Mouse (Mus musculus) kidney, postnatal 4 days (tissue): ENCODE results near the gene Cldn22.
A peak's percentile ranks its signal among the peaks of the same experiment; 100 is the strongest.
"Not testable (repeated sequence)": the region's sequence is repeated elsewhere in the genome, so short reads cannot be mapped to it uniquely, and the experiment has no call there.

Experiments used
- DNase-seq, 2 experiments: peaks; one replicate each; pipeline ENCODE4 v3.0.0; 2021; ENCODE audit warnings: mixed read lengths in 2 of 2

Gene Cldn22

DNA sequence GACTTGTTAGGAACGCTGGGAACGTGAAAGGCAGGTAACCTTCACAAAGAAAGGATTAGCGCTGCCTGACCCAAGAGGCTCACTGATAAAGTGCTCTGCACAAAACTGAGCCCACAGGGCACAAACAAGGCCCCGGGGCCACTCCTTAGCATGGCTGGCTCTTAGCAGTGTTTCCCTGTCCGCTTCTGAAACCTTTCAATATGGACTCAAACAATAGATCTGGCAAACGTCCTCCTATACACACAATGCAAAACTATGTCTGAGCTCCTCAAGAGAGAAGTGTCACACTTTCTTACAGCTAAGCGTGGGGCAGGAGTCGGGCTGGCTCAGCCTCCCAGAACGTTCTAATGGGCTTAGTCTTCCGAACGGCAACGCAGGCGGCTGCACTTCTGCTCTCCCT lies at the start of gene Cldn22:
Cldn22 (plus strand) TSS at position 301 of the 400 bp plus-strand sequence.
- no peak for DNase-seq

DNA sequence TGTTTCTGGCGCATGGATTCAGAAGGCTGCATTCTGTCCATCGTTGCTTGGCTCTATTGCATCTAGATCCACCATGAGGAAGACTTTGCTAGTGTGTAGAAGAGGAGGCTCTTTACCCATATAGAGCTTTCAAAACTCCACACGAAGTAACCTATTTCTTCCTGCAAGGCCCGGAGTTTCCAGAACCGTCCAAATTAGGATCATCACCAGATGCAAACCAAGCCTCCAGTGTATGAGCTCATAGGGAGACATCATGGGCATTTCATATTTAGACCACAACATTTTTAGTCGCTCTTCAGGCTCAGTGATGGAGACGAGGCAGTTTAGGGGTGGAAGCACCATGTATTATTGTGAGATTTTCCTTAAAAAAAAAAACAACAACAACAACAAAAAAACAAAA lies 46.9 kb upstream of the Cldn22 start:
- DNase-seq = no peak

DNA sequence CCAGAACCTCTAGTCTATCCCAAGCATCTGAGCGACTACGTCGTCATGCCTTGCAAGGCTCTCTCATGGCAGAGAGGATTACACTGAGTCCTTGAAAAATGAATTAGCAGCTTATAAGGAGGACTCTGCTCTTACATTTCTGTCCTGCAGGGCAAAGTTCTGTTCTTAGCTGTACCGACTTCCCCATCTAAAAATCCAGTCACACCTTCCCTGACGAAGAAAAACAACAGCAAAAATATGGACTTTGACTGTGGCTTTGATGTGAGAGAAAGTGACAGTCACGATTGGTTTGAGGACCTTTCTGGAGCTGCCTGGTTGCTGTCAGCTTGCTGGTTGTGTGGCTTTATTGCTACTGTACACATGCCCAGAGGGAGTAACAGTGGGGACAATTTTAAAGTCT lies 44.7 kb upstream of the Cldn22 start:
- no peak for DNase-seq

DNA sequence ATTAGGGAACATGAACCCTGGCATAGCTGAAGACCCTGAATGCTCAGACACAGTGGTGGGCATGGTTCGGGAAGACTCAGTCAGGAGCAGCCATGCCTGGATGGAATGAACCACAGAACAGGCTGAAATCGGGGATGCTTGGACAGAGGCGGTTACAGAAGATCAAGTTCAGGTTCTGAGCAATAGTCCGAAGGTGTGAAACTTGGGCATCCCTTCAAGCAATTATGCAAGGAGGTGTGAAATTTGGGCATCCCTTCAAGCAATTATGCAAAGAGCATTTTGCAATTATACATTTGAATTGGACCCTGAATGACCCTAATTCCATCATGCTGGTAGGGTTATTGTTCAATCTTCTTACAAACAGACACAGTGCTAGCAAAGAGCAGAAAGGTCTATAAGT lies 42.4 kb upstream of the Cldn22 start:
- DNase-seq = no peak

DNA sequence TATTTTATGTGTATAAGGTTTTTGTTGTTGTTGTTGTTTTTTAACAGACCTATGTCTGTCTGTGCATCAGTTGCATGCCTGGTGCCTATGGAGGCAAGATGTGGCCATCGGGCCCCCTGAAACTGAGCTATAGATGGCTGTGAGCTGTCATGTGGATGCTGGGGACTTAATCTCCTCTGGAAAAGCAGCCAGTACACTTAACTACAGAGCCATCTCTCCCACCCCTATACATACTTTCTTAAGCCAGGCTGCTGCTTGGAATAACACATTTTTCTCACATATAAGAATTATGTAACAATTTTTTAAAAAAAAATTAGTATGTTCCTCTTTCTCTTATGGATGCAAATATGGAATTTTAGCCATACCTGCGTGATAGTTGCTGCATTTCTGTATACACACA lies 40.7 kb upstream of the Cldn22 start:
- DNase-seq = no peak

DNA sequence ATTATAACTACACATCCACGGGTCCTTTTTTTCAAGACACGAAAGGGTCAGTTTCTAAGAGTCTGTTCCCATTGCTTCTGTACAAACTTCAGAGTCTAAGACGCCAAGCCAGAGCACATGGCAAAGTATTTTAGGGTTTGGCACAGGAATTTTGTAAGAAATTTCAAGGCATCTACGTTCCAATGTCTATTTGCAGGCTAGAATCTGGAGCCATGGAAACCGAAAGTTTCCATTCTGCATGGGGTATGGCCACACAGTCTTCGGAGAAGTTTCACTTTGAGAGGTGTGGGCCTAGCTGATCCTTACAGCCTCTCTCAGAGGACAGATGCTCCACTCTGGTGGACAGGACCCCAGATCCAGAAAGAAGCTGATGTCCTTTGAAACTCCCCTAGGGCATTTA lies 40.3 kb upstream of the Cldn22 start:
- DNase-seq = no peak

DNA sequence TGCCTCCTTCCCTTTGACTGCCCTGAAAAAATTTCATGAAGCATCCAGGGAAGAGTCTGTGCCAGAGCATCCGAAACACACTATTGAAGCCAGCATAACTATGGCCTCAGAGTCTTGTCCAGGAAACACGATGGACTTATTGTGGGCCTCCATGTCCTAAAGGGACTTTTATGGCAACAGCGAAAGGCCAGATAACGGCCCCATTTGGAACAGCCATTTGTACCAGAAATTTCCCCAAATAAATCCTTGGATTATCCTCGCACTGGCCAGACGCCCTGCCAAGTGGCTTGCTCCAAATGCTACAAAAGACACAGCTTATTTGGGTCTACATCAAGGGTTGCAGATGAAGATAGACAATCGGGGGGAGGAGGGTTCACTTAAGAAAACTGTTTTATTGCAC lies 39.8 kb upstream of the Cldn22 start:
- no peak for DNase-seq

DNA sequence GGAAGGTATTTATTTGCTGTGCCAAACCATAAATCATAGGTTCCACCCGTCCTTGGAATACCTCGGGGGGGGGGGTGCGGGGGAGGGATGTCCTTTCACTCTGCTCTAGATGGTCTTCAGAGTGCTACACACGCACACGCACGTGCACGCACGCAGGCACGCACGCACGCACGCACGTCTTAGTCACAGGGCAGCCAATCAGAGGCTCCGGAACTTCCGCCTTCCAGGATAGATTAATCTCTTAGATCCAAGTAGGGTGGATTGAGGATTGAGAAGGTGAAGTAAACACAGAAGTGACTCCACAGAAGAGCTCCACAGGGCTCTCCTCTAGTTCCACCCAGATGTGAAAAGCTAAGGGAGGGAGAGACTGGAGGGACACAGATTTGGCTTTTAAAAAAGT lies 38.0 kb upstream of the Cldn22 start:
- no peak for DNase-seq

DNA sequence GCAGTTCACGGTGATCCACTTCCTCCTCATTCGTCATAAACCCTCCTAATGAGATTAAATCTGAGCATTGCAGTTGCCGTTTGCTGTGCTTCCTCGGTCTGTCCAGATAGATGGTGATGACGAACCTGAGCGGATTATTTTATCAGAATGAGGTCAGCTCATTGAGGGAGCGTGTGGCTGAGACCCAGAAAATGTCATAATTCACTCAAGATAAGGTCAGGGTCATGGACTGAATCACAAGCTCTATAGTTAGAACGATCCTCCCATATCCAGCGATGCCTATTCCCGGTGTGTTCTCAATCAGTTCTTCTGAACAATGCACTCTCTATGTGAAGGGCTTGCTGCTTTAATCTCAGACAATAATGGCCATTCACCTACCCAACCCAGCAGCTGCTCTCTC lies 36.6 kb upstream of the Cldn22 start:
- no peak for DNase-seq

DNA sequence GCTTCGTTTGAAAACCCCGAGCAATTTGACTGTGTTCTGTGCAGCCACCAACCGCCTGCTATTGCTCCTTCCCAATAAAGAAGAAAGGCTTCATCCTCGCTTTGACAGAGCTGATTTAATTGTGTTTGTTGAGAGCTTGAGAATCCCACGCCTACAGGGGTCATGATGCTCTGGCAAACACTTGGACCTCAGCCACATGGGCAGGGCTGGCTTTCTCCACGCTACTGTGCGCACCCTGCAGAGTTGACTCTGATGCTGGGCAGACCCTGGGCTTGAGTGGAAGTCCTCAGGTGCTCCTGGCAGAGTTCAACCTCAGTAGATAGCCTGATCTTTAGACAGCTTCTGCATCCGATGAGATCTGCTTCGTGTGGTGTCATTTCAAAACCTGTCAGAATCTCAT lies 32.3 kb upstream of the Cldn22 start:
- DNase-seq = peak in 1 of 2 experiments; percentile 10

DNA sequence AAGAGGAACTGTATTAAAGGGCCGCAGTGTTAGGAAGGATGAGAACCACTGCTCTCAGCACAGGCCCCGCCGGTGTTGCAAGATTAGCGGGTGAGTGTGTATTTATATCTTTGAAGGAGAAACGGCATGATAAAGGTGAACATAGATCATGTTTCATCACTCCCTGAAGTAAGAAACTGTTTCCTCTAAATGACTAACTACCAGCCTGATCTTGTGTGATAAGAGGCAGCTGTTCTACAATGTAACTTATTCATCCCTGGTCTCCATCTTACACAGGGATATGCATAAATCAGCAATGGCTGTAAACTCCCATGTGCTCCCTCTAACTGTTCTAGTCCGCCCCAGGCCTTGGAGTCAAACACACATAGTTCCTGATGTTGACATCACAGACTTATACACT lies 24.8 kb upstream of the Cldn22 start:
- no peak for DNase-seq

DNA sequence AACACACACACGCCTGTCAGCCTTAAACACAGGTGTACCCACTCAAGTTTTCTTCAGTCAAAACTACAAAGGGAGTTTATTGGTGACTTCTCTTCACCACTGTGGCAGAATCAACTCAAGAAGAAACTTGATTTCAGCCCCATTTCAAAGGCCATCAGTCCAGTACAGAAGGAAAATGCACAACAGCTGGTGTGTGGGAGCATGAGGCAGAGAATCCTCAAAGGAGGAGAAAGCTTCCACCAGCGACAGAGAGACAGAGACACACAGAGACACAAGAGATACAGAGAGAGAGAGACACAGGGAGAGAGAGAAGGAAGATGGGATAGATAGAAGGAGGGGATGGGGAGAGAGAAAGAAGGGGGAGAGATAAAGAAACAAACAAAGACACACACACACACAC lies 21.9 kb upstream of the Cldn22 start:
- DNase-seq = no peak

DNA sequence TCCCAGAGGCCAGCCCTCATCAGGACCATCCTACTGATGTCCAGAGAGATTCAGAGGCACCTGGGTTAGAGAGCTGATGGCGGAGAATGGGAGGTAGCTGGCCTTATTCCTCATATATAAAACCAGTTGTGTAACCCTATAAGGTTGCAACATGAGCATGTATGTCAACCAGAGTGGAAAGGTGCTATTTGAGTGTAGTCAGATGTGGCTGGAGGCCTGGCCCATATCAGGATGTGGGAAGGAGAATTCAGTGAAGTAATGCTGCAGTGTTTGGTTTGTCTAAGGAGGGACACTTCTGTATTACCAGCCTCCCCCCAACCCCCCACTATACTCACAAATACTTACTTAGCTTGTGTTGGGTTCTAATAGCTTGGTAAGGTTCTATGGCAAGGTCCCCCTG lies 20.0 kb upstream of the Cldn22 start:
- DNase-seq = no peak

DNA sequence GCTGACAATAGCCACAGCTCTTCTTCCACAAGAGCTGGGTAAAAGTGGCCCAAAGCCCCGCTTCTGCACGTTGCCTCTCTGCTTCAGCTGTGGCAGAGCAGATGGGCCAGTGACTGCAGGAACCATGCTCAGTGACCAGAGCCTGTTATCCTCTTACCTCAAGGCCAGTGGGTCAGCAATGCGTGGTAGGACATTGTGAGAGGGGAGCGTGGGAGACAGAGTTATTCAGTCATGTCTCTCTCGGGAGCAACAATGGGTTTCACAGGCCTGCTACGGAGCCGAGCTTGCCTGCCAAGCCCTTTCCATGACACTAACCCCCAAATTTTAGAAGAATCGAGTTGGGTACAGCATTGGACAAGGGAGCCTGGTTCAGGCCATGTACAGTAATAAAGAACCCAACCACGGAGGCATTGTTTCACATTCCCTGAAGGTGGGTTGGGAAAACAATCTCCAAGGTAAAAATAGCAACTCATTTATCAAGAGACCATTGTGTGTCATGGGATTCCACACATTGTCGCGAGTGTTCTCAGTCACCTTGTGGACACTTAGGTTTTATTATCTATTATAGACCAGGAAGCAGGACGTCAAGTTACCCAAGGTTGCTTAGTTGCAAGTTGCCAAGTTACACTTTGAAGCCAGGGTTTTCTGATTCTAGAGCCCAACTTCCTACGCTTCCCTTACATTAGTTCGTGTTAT lies 14.2 kb upstream of the Cldn22 start:
- DNase-seq = no peak

DNA sequence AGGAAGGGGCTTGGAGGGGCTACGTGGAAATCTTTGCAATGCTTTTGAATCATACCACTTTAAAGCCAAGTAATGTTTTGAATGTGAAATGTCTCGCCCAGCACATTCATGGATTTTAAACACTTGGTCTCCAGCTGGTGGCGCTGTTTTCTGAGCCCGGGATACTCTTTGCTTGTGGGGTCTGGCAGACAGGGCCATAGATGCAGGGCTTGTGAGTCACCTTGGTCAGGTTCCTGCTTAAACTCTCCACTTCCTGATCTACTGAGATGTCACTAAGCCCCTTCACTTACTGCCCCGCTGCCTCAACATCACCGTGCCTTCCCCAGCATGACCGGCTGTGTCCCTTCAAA lies 13.6 kb upstream of the Cldn22 start:
- DNase-seq = peak in 1 of 2 experiments; percentile 52

DNA sequence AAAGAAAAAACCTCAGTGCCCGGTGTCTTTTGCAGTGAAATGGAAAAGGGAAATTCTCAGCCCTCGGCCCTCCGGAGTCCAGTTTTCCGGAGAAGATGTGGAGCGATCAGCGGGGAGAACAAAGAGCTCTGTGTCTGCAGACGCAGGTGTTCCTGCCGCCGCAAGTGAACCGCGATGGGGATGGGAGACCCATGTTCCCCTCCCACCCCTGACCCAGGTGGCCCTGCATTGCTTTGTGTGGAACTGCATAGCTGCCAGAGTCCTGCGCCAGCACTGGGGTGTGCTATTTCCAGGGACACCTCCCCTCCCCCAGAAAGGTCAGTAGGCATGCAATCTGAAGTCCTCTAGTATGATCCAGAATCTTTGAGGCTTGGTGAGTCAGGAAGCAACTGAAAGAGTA lies 13.1 kb upstream of the Cldn22 start:
- DNase-seq = peak in 1 of 2 experiments; percentile 26

DNA sequence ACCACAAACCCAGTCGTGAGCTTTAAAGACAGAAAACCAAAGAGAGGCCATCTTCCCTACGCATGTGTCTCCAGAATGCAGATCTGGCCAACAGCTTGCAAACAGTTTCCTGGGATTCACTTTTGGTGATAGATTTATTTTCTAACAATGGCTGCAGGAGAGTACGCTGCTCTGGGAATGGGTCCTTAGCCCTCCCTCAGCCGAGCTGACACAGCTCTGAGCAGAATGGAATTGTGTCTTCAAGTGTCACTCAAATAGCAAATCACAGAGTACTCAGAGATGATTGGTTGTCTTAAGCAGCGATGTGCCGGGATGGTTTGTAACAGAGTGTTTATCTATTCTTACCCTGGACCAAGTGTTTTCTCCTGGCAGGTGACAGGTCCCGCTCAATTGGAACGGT lies 5.2 kb upstream of the Cldn22 start:
- no peak for DNase-seq

DNA sequence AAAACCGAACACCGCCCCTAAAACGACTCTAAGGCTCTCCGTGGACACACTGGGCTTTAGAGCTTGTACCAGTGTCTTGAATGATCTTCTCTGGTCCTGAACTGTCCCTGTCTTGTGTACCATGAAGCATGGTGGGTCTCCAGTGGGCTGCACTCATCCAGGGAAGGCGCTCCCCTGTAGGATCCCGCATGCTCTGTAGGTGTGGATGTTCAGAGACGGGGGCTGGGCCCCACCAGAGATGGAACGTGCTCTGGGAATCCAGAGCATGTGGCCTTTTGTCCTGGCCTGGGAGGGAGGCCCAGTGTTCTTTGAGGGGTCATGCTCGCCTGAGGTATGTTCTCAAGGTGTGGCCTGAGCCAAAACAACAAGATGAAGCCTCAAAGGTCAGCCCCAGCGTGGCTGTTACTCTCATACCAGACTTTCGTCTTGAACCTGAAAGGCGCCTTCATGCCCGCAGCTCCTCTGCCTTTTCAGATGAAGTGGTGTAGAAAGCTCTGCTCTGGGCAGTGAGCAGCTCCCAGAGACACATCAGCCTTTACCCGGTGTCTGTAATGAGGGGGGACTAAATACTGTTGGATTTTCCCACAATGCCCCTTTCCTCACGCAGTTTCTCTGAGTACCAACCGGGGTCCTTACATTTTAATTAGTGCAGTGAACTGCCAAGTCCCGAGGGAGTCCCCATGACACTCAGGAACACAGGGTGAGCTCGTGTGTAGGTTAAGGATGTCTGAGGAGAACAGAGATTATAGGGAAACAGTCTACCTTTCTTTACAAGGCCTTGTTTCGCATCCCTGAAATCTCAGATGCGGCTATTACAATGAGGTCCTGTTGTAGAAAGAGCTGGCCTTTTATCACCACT lies 3.1 kb upstream of the Cldn22 start:
- no peak for DNase-seq

DNA sequence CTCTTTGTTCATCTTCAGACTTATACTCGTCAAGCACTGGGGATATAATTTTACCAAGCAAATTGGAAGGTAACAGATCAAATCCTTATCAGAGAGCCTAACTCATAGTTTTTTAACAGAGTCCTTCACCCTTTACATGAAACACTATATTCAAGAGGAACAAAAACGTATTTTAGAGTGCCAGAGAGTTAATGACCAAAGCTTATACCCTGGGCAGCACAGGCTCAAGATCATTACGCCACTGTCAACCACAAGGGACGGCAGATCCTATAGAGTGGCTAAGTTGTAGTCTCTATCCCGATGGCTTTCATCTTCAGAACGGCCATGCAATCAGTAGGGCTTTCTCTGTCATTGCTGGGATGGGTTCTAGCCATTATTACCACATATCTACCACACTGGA lies 2.4 kb upstream of the Cldn22 start, which contains the start of gene Cldn24:
Cldn24 (plus strand) TSS at position 301 of the 400 bp plus-strand sequence.
- DNase-seq = no peak

DNA sequence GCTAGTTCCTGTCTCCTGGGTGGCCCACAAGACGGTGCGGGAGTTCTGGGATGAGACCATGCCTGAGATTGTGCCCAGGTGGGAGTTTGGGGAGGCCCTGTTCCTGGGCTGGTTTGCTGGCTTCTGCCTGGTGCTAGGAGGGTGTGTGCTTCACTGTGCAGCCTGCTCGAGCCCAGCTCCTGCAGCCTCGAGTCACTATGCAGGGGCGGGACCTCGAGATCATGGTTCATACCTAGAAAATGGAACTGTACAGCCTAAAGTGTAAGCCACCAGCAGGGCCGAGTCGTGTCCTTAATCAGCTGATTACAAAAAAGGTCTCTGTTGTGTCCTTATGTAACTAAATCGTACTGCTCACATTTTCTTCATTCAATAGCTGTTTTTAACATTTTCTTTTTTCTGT lies 1.7 kb upstream of the Cldn22 start:
- not testable (repeated sequence) for DNase-seq

DNA sequence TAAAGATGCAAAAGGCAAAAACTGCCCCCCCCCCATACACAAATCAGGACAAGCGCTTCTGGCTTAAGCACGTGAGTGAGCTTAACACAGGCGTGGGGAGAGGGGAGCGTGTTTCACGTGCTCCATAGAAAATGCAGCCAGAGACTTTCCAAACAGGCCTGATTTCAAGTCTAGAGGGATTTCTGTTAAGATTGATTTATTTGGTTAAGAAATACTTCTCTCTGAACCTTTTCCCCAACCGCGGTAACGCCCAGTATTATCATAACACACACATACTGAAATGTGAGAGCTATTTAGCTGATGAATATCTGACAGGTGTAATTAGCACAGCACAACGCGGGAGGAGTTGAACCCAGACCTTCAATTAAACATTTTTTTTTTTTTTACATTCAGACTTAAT lies 505 bp upstream of the Cldn22 start:
- no peak for DNase-seq

DNA sequence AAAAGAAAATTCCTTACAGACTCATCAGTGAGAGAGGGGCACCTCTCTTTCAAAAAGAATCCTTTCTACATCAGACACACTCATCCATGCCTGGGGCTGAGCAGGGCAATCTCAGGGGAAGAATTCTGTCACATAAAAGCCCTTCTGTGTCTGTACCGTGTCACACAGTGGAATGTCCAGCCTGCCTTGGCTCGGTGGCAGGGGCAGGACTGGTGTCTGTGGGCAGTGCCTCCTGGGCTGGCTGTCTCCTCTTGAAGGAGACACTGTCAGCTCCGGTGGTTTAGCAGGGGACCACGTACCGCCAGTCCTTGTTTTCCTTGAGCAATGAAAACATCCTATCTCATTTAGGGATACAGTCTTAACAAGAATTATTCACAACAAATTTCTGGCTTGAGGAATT lies 1.3 kb downstream of the Cldn22 start:
- DNase-seq = peak in 1 of 2 experiments; percentile 35

DNA sequence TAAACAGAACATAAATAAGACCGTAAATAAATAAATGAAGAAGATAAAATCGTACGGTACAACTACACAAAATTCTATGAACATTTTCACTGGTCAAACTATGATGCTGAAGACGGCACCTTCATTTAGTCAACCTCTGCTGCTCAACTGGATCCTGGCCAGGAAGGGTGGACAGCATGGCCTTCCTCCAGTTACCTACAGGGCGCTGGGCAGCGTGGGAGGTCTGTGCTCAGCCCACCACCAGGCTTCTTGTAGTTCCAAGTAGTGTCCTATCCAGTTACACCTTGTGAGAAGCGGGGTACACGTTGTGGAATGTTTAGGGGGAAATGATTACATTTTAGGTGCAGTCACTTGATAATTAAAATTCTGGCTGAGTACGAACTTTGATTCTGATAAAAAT lies 2.6 kb downstream of the Cldn22 start:
- DNase-seq = peak in 1 of 2 experiments; percentile 43

DNA sequence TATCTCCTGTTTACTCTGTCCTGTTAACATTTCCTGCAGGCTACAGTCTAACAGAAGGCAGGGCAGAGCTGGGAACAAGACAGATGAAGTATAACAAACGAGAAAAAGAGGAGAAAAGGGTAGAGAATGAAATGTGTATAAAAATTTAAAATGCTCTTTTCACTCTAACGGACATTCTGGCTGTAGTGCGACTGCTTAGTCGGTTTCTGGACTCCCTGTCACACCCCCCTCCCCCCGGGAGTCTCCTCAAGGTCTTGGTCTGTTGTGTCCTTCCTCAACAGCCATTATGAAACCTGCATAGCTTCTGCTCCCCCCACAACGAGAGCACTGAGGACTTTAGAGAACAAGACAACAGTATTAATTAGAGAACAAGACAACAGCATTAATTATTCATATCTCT lies 8.3 kb downstream of the Cldn22 start:
- no peak for DNase-seq

DNA sequence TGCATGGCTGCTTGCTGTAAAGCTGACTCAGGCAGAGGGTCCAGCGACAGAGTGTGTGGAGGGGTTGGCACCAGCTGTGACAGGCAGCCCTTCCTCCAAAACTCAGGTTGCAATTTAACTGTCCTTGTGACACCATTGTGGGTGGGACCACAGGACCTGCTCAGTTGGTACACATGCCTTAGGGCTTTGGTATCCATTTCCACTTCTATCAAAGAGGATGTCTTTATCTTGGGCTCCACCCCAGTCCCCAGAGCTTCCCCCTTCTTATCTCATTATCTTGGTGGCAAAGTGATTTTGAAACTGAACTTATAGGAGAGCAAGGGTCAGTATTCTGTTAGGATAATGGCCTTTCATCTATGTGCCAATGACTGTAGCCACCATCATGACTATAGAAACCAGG lies 9.7 kb downstream of the Cldn22 start:
- no peak for DNase-seq
